Mouse (Mus musculus) cerebral cortex, adult 2 months (tissue): ENCODE measurements around the gene Strn.

Source experiments
- WGBS: fragments of 180-500 bp; shearing (Covaris S2); methylation state at CpG from one replicate; pipeline ENCODE4 v1.1.7; 2018; 5-methylcytosine and 5-hydroxymethylcytosine counted together

The Strn gene

DNA sequence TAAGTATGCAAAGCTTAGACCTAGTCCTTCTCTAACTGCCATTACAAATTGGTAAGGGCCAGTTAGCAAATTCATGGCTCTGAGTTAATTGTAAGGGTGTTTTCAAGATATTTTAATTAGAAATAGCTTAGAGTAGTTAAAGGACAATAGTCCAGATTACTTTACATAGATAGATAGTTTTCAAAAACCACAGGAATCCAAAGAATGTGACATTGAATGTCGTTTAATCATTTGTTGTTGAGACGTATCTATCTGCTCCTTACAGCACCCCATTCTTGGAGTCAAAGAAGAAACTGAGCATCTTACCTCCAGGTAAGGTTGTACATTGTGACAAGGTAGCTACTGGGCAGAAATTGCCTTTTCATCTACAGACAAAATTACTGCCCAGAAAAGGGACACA, 26.7 kb downstream of the Strn start:
- WGBS: 72% methylated on average over 2 of the region's 2 CpGs

DNA sequence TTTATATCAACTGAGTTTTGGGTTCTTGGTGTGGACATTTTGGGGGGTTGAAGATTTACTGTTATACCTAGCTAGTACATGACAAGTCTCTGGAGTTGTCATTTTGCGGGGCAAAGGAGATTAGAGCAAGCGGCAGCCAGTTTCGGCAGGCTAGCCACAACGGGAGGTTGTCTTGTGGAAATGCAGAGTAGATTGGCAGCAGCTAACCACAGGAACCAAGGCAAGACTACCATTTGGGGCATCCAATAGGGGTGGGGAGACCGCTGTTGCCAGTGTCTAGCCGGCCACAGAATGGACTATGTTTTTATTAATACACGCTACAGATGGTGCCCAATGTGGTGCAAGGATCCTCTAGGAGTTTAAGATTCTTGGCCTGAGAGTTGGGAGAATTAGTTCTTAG, 28.6 kb downstream of the Strn start:
- 83% methylated on average over 7 of the region's 7 CpGs for WGBS

DNA sequence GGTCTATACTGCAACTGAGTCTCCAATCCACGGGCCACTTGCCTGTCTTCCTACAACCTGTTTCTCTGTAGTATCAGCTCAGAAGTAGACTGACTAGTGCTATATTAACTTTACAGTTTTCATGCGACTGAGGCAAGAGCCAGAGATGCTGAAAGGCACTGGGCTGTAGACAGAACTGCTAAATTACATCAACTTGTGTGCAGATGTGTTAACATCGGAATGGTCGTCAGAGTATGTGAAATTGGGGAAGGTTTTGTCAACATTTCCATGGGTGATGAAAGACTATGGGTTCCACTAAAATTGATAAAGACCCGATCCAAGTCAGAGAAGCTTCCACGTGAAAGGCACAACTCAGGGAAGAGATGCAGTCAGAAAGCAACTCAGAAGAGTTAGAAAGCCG, 34.0 kb downstream of the Strn start:
- WGBS: 90% methylated on average over 7 of the region's 7 CpGs

DNA sequence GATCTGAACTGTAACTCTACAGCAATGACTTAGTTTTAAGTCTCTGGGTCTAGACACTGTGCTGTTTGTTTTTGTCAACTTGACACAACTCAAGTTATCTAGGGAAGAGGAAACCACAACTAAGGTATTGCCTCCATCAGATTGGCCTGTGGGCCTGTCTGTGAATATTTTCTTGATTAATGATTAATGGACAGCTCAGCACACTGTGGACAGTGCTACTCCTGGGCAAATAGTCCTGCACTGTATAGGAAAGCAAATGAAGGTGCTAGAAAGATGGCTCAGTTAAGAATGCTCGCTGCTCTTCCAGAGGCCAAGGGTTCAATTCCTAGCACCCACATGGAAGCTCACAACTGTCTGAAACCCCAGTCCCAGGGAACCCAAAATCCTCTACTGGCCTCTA, 38.0 kb downstream of the Strn start:
- 94% methylated on average over 1 of the region's 1 CpGs for WGBS

DNA sequence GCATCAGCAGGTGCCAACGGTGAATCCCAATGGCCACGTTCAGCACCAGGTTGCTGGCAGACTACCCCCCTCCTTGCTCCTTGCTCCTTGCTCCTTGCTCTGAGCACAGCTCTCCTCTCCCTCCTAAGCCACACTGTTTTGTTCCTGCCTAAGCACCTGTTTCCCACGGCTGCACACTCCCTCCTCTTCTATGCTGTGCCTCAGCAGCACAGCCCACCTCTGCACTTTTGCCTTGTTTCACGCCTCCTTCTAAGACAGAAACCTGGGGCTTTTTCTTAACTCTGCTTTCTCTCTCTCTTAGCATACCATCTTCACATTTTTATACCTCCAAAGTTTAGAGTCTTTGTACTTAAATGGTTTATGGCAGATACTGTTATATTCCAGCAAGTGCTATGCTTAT, 39.5 kb downstream of the Strn start:
- 67% methylated on average over 4 of the region's 4 CpGs for WGBS

DNA sequence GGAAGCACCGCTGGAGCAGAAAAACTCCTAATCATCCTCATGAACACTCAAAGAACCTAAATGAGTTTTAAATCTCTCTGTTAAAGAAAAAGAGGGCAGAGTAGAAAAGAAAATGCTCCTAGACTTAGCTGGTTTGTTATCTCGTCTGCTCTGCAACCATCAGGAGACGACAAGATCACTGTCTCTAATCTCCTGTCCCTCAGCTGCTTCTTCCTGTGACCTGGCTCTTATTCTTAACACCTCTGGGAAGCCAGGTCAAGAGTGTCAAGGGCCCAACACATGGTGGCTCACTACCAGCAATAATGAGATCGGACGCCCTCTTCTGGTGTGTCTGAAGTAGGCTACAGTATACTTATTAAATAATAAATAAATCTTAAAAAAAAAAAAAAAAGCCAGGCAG, 40.1 kb downstream of the Strn start:
- WGBS: 91% methylated on average over 5 of the region's 5 CpGs

DNA sequence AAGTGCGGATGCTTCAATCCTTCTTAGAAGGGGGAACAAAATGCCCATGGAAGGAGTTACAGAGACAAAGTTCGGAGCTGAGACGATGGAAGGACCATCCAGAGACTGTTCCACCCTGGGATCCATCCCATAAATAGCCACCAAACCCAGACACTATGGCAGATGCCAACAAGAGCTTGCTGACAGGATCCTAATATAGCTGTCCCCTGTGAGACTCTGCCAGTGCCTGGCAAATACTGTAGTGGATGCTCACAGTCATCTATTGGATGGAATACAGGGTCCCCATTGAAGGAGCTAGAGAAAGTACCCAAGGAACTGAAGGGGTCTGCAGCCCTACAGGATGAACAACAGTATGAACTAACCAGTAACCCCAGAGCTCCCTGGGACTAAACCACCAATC, 47.8 kb downstream of the Strn start:
- 87% methylated on average over 3 of the region's 3 CpGs for WGBS

DNA sequence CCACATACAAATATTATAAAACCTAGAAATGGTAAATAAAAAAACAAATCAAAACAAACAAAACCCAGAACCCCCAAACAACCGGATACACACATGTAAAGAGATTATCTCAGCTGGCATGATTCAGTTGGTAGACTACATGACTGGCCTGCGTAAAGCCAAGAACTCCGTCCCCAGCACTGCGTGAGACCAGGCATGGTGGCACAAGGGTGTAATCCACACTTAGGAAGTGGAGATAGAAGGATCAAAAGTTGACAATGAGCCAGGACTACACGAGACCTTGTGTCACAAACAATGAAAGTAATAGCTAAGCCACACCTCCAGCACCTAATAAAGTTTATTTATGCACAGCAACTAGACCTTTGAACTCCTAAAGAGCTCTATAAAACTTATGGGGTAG, 49.0 kb downstream of the Strn start:
- 80% methylated on average over 5 of the region's 5 CpGs for WGBS

DNA sequence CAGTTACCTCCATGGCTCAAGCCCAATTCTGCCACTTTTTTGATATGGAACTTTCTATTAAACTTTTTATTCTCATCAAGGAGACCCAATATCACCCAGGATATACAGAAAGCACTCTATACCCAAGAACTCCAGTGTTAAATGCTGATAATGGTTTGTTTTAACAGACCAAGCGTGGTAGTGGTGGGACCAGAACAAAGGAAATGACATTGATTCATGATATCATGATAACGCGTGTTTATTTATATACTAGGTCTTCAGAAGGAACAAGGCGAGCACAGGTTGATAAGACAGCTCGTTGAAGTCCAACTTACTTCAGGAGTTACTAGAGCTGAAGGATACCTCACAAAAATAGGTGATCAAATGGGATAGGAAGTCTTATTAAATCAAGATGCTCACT, 52.0 kb downstream of the Strn start:
- 87% methylated on average over 5 of the region's 5 CpGs for WGBS

DNA sequence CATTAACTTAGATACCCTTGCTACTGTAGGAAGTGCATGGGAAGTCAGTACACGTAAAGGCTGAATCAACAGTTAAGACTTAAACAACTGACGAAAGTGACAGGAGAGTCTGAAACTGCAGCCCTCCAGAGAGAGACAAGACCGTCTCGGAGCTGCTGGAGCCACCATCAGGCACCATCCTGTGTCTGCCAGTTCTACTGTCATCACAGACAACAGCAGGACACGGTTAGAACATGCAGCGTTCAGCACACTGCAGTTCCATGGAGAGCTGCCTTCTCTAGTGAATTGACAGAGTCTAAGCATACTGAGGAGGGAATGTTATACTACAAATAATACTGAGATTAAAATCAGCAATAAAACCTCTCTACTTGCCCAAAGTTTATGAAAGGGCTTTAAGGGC, 54.6 kb downstream of the Strn start:
- 46% methylated on average over 6 of the region's 6 CpGs for WGBS

DNA sequence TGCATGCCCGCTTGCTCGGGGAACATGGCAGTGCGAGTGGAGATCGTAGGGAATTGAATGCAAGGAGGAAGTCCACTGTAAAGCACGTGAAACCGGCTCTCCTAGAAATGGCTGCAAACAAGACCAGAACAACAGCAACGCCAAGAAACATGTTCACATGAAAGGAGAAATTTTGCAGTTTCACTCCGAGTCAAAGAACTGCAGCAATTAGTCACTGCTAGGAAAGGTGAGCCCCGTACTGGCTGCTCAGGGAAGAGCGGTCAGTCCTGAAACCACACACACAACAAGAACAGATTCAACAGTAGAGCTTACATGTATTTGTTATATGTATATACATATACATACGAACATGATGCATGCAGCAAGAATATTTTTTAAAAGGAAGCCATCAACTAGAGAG, 57.5 kb downstream of the Strn start:
- WGBS: 86% methylated on average over 11 of the region's 11 CpGs

DNA sequence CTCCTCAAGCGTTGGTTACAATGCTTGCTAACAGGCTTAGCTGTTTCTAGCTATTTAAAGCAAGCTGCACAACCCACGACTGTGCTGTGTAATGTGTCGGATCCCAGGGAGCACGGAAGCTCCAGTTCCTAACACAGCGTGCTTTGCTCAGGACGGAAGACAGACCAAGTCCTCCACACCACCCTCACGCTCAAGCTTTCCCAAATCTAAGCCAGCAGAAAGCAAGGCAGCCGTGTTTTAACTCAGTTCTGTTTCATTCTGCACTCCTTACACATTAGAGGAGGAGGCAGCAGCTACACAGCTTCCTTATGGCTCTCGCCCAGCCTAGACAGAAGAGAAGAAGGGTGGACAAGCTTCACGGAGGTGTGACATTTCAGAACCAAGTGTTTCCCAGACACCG, 60.2 kb downstream of the Strn start:
- WGBS: 50% methylated on average over 11 of the region's 11 CpGs

DNA sequence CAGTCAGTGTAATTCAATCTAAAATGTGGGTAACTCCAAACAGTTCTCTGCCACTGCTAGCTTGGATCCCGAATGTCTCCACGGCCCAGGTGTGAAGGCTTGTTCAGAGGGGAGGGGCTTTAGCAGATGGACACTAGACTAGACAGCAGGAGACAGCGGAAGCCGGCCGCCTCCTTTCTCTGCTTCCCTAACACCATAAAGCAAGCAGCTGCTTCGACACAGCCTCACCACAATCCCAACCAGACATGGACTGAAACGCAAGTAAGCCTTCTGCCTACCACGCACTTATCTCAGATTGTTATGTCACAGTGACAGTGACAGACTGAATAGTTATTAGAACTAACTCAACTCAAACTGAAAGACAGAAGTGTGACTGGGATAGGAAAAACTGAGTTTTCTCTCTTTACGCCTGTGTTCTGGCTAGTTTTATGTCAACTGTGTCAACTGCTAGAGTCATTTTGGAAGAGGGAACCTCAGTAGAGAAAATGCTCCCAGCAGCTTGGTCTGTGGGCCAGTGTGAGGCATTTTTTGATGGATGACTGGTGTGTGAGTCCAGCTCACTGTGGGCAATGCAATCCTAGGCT, 71.9 kb downstream of the Strn start:
- WGBS: 60% methylated on average over 9 of the region's 9 CpGs

DNA sequence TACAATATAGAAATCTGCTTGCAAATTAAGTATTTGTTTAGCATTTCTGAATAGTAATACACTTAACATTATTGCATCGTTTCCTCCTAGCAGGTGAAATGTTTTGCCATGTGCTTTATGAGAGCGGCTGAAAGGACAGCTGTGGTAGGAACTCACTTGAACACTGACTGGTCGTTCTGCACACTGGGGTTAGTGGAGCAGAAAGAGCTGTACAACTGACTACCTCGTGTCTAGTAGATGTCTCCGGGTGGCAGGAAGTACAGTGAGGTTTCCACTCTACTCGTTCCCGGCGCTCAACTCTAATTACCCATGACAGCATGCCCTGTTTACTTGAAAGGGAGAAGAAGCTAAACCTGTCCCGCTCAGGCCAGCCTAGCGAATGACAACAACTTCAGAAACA, 82.2 kb downstream of the Strn start:
- 67% methylated on average over 10 of the region's 10 CpGs for WGBS

DNA sequence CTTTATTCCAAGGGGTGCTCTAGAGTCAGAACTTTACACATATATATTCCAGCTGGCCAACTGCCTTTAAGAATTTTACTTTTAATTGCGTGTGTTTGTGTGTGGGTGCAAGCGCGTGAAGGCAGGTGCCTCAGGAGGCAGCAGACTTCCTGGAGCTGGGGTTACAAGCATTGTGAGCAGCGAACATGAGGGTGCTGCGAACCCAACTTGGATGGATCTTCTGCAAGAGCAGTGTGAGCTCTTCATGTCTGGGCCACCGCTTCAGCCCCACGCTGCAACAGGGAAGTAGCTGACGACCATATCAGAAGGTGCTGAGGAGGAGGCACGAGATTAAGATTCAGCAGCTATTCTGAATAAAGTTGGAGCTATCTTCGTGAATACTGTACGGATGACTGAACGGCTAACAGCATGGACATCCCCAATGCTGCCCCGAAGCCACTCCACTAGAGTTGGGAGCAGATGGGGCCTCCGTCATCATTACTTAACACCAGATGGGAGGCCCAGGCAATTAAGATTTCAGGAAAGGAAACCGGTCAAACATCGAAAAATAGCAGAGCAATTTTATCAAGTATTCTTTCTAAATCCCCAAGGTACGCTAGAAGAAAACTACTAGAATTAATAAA, 93.0 kb downstream of the Strn start:
- WGBS: 64% methylated on average over 17 of the region's 17 CpGs

DNA sequence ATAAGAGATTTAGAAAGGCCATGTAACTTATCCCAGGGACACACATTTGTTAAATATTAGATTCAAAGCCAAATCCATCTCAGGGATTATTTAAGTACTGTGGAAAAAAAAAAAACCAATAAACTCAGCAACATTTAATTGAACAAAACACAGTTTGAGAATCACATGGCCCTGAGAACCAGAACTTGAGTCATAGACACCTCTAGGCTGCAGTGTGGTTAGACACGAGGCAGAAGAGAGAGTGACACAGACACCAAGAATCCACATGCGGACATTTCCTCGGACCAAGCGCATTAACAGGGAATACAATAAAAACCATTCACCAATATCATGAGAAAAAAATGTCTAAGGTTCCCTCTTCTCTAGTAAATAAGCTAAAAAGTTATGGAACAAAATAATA, 94.7 kb downstream of the Strn start:
- WGBS: 86% methylated on average over 4 of the region's 4 CpGs

DNA sequence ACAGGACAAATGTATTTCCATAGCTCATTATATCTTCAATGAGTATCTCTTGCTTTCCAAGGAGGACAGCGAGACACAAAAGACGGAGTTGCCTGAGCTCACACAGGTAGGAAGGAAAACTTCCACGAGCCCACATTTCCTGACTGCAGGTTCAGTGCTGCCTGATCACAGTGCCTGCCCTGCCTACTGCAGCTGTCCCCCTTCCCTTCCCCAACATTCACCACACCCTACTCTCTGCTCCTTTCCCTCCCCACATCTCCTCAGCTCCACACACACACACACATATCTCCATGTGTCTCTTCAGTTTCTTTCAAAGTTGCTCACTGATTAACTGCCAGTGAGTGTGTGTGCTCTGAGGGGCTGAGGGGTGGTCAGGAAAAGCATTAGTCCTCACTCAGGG, 96.6 kb downstream of the Strn start:
- WGBS: 88% methylated on average over 3 of the region's 3 CpGs

DNA sequence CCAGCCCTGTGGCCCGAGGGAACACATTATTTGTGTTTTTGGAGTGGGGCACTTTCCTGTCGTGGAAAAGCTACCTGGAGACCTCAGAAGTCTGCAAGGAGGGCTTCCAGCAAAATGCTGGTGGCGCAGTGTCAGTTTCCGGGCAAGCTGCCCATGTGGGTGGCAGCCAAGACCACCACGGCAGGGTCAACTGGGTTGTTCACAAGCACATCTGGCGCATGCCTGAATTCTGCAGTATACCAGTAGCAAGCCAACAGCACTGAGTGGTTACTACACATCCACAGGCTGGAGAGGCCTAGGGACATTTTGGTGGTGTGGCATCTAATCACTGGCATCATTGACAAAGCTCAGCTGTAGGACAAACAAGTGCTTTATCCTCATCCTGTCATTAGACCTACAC, 97.9 kb downstream of the Strn start:
- whole genome bisulfite sequencing: 58% methylated on average over 6 of the region's 6 CpGs

DNA sequence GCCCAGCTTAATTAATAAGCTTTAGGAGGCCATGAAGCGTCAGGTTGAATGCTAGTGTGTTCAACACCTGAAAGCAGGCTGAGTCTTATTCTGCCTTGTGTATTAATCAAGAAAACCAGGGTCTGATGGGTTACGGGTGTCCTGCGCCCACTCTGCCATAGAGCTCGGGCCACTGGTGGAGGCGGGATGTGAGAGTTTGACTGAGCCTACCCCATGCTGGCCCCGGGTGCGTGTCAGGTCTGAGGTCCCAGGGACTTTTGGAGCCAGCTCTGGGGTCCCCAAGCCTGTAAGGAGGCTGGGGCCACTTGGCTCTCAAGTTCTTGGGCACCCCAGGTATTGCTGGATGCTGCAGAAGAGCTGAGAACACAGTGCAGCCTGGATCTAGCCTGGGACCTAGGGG, 99.9 kb downstream of the Strn start:
- 98% methylated on average over 7 of the region's 7 CpGs for WGBS

DNA sequence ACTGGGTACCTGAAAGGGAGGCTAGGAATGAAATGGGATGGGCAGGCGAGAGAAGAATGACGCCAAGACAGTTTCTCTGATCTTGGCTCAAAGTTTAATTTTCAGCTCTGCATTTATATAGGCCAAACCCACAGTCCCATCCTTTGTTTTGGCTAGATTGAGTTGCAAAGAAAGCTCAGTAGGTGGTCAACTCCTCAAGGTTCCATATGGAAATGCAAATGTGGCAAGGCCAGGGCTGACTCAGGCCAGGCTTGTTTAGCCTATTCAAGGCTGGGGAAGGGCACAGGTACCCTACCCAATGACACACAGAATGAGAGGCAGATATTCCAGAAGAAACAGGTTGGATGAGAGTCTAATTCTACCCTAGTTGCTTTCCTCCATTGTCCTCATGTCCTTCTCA, 101.4 kb downstream of the Strn start:
- 56% methylated on average over 2 of the region's 2 CpGs for WGBS

DNA sequence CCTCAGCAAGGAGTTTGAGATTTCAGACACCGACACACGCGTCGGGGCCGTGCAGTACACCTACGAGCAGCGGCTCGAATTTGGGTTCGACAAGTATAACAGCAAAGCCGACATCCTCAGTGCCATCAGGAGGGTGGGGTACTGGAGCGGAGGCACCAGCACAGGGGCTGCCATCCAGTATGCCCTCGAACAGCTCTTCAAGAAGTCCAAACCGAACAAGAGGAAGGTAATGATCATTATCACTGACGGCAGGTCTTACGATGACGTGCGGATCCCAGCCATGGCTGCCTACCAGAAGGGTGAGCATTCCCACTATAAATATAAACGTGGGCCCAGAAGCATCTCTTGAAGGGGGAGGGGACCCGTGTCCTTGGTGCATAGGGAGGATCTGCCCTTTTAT, 112.1 kb downstream of the Strn start:
- WGBS: 95% methylated on average over 19 of the region's 19 CpGs

DNA sequence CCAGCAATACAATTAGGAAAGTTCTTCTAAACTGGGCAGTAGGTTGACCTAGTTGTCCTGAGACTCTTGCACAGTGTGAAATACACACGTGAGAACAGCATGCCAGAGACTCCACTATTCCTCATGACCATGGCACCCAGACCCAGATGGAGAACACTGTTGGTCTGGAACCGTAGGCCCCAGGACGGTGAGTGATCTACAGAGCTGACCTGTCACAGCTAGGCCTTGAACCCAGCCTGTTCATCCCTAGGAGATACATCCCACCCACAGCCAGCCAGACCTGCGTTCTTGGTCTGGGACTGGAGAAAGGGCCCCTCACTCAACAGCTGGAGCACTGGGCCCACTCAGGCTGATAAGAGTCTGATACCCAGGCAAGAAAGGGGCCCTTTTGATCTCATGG, 115.1 kb downstream of the Strn start:
- WGBS: 85% methylated on average over 4 of the region's 4 CpGs

DNA sequence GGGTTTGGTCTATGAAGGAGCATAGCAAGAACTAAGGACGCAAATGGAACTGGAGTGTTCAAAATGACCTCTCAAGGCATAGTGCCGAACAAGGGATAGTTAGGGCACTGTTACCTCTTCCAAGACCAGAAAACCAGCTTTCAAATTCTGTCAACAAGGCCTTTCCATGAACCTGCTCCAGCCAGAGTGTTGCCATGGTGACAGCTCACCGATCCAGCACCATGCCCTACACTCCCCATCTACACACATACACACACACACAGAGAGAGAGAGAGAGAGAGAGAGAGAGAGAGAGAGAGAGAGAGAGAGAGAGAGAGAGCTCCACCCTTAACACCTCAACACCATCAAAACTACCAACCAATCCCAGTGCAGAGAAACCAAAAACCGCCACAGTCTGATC, 116.3 kb downstream of the Strn start:
- WGBS: 78% methylated on average over 4 of the region's 4 CpGs

DNA sequence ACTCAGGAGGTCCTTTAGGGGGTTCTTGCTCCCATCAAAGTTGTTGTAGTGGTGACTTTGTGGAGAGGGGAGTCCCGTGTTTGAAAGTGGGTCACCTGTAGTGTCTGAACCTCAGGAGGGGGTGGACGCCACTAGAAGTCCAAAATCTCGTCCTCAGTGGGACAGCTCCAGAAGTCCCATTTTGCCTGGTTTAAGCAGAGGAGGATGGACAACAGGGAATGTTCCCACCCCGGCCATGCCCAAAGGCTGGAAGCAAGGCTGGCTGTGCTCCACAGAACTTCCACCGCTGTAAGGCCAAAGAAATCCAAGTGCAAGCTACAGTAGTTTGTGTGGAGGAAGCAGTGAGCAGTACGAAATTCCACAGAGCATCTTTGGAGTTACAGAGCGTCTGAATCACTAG, 117.0 kb downstream of the Strn start:
- WGBS: 89% methylated on average over 7 of the region's 7 CpGs
